Mouse (Mus musculus): ENCODE results near the gene Wdr47. TPM values are rescaled to one million over a fixed set of nuclear protein-coding genes. Genes with fewer than 3 reads are reported as not detected.
"Not testable (repeated sequence)": the region's sequence is repeated elsewhere in the genome, so short reads cannot be mapped to it uniquely, and the experiment has no call there.

The Wdr47 gene
- 2.5 and 2.8 TPM in 2 replicates for total RNA-seq (2014; fragmentation: Nextera tagmentation)
- total RNA-seq (2017) = 4.4 and 6.6 TPM in 2 replicates

DNA sequence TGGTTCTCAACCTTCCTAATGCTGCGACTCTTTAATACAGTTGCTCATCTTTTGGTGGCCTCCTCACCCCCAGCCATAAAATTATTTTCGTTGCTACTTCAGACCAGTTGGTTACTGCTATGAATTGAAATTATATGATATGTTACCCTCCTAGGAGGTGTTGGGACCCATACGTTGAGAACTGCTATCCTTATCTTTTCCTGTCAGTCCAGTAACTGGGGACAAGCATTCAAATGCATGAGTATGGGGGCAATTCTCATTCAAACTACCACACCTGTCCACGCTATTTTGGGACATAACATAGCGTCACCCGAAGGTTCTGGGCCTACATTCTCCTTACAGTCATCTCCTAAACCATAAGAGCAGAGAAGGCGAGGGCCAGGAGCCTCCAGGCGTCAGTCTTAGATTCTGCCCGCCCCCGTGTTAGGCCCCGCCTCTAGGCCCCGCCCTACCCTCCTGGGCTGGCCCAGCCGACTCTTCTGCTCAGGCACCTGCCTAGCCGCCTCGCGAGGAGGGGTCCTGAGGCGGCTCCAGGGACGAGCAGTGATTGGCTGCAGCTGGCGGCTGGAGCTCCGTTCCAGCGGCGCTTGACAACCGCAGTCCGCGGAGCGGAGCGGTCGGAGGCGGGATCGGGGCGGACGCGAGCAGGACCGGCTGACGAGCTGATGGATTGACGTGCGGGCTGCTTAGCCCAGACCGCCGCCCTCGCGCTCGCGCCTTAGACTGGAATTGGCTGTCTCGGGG, at the start of gene Wdr47:
Wdr47 (plus strand) TSS at position 494 of the 744 bp plus-strand sequence.
- ATAC-seq (replicated peaks; ENCODE audit: poor library complexity, severe bottlenecking) = peak; percentile 99

- ATAC-seq (replicated peaks; ENCODE audit: poor library complexity, severe bottlenecking) = no peak
These were observed 48.8 kb upstream of the Wdr47 start for GRCm38 (mm10) chr3:108542299-108542698.

DNA sequence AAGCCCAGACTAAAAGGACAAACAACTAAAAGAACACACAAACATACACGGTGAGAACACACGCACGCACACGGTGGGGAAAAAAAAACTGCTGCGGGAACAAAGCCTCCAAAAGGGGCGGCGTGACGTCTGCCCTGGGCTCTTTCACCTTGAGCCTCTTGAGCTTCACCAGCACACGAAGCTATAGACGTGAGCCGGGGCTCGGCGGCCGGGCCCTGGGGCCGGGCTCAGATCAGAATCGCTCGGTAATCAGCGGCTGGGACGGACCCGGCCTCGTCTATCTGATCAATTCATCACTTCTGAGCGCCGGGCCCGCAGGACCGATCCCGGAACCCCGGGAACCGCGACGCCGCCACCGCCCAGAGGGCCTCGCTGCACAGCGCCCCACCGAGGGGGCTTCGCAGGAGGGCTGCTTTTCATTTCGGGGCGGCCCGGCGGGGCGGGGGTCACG, 36.9 kb upstream of the Wdr47 start:
- no peak; the same call in 1 of the 2 replicates for ATAC-seq (replicated peaks; ENCODE audit: poor library complexity, severe bottlenecking)

- ATAC-seq (replicated peaks; ENCODE audit: poor library complexity, severe bottlenecking) = peak; percentile 99
These were observed 36.3 kb upstream of the Wdr47 start for GRCm38 (mm10) chr3:108554587-108555312.

DNA sequence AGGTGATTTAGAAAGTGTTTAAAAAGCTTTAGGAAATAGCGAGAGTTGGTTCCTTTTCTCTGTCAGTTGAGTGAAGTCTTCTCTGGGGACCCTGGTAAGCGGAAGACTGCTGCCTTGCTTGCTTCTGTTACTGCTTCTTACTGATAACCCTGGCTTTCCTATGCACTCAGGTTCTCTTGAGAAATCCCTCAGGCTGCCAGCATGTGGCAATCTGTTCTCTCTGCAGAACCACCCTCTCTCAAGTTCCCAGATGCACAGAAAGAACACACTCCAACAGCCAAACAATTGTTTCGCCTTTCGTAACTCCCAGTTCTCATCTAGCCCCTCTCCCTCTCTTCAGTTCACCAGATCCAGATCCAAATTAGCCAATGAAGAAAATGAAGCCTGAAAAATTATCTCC, 33.2 kb upstream of the Wdr47 start:
- ATAC-seq (replicated peaks; ENCODE audit: poor library complexity, severe bottlenecking) = no peak

DNA sequence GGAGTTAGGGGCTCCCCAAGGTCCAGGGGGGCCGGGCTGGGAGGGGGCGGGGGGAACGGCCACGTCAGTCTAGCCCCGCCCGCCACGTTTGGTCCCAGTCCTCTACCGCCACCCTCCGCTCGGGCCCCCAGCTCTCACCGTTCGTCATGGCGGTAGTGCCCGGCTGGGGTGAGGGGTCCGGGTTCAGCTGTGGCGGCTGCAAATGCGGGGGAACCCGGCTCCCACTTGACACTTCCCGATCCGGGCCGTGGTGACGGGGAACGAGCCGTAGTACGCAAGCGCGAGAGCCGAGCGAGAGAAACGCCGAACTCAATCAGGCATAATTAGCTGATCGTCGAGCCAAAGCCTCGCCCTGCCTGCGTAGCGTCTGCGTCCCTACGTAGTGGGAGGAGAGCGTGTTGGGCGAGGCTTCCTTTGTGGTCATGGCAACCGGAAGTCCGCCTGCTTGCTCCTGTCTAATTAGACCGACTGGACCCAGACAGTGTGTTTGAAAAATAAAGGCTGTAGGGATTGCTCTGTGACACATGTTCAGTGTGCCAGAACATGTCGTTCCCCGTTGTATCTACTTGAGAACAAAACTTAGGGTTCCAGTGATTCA, 28.8 kb upstream of the Wdr47 start, which contains the start of gene Tmem167b:
Tmem167b (minus strand) TSS at position 334 of the 598 bp plus-strand sequence.
- ATAC-seq (replicated peaks; ENCODE audit: poor library complexity, severe bottlenecking) = peak; percentile 89

GRCm38 (mm10) chr3:108562777-108563271, 28.3 kb upstream of the Wdr47 start:
- ATAC-seq (replicated peaks; ENCODE audit: poor library complexity, severe bottlenecking) = peak; percentile 47

DNA sequence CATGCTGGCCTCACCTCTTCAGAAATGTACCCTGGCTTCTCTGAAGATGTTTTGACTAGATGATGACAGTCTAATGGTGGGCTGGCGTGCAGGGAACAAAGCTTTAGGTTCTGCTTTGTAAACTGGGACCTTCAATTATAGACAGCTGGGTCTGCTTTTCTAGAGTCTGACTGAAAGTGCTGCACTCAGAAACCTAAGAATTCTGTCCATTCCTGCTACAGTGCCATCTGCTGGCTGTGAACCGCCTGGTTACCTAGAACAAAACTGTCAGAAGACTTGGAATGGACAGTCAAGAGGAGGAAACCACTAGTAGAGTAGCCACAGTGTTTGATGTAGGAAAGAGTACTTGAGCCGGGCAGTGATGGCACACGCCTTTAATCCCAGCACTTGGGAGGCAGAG, 27.8 kb upstream of the Wdr47 start:
- ATAC-seq (replicated peaks; ENCODE audit: poor library complexity, severe bottlenecking) = peak; percentile 46

DNA sequence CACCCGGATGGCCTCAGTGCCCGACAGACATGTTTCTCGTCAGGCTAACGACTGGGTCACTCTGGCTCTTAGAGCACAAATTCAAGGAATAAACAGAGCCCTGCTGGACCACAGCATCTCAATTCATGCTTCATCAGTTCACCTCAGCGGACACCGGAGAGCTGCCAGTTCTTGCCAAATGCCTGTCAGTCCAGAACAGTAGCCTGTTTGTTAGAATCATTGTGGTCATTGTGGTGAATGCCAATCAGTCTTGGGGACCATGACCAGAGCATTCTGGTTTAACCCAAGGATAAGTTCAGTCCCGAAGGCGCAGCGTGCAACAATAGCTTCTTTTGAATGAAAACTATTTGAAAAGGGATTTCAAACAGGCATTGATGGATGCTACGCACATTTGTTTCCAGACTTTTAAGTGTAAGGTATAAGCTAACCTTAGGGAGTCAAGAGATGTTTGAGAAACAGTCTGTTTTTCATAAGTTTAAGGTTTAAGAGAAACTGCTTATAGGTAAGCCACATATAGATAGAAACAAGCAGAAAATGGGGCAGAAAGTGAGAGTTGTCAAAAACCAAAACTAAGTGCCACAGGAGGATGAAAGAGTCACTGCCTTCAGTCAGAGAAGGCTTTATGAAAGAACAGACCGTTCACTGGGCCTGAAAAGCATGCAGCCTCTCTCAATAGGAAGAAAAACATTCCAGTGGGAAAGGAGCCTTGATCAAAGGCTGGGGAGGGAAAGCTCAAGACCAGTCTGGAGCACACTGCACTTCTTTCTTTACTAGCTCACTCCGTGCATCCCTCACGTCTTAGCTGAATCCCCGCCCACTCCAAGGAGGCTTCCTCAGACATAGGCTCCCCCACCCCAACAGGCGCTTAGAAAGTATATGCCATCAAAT, 22.8 kb upstream of the Wdr47 start:
- ATAC-seq (replicated peaks; ENCODE audit: poor library complexity, severe bottlenecking) = no peak

GRCm38 (mm10) chr3:108569636-108570035, 21.4 kb upstream of the Wdr47 start:
- ATAC-seq (replicated peaks; ENCODE audit: poor library complexity, severe bottlenecking) = not testable (repeated sequence)

DNA sequence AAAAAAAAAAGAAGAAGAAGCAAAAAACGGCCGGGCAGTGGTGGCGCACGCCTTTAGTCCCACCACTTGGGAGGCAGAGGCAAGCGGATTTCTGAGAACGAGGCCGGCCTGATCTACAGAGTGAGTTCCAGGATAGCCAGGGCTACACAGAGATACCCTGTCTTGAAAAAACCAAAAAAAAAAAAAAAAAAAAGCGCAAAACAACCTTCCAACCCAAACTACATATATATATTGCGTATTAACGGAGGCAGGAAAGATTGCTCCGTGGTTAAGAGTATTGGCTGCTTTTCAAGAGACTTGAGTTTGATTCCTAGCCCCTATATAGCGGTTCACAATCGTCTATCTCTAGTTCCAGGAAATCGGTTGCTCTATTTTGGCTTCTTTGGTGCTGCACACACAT, 20.3 kb upstream of the Wdr47 start:
- ATAC-seq (replicated peaks; ENCODE audit: poor library complexity, severe bottlenecking) = no peak

DNA sequence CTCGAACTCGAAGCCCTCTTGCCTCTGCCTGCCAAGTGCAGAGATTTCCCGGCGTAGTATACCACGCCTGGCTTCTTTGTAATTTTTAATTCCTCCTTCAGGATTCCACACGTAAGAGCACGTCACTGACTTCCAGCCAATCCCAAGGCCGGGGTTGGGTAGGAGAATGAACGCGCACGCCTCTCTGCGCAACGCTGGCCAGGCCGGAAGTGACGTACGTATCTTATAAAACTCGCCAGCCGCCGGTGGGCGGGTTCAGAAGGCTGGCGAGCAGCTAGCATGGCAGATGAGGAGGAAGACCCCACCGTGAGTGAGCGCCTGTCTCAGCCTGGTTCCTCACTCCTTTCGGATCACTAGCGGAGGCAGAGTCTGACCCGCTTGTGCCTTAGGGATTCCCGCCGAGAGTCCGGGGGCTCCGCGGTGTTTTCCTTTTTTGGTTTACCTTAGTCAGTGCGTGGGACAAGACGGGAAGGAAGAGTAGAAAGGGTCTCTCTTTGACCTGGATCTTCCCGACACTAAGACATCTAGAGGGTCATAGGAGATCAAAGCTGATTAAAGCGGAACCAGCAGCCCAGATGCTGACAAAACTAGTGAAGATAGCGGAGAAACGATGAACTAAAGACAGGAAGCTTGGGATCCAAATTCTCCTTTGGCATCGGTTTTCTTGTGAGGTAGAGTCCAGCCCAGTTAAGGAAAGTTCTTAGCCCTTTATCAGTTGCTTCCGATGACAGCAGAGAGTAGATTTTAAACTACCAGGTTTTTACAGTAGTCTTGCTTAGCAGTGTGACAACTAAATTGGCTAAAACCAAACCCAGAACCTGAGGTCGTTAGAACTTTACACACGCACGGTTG, 19.4 kb upstream of the Wdr47 start, which contains the start of gene Taf13:
Taf13 (plus strand) TSS at position 256 of the 852 bp plus-strand sequence.
- ATAC-seq (replicated peaks; ENCODE audit: poor library complexity, severe bottlenecking) = peak; percentile 96

DNA sequence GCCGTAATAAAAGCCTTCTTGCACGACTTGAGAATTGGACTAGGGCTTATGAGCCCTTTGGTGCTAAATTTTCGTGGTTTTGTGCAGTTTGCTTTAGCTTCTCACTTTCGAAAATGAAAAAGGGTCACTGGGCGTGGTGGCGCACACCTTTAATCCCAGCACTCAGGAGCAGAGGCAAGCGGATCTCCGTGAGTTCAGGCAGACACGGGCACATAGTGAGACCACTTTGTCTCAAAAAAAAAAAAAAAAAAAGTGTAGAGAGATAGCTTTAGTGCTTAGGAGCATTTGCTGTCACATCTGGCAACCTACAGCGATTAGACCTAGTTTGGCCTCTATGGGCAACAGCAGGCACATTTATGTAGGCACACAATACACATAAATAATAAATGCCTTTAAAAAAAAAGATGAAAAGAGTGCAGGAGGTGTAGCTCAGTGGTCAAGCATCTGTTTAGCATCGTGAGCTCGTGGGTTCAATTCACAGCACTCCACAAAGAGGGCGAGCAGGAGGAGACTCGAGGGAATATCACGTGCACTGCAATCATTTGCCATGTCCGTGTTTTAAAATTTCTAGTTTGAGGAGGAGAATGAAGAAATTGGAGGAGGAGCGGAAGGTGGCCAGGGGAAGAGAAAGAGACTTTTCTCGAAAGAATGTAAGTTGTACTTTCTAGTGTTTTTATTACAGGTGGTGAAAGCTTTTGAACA, 18.6 kb upstream of the Wdr47 start:
- ATAC-seq (replicated peaks; ENCODE audit: poor library complexity, severe bottlenecking) = no peak

DNA sequence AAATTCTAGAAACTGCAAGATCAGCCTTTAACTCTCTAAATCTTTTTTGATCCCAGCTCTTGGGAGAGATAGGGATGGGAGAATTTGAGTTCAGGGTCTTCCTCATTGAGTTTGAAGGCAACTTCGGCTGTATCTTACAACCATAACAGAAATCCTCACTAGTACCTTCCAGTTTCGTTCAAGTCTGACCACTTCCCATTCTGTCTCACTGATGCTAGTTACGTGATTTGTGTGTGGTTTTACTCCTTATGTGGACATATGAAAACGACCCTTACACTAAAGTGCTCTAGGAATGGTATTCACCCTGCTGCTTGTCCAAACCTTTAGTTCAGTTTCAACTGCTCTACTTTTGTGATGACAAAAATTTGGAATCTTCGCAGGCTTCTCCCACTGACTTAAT, 17.1 kb upstream of the Wdr47 start:
- ATAC-seq (replicated peaks; ENCODE audit: poor library complexity, severe bottlenecking) = peak; percentile 63

DNA sequence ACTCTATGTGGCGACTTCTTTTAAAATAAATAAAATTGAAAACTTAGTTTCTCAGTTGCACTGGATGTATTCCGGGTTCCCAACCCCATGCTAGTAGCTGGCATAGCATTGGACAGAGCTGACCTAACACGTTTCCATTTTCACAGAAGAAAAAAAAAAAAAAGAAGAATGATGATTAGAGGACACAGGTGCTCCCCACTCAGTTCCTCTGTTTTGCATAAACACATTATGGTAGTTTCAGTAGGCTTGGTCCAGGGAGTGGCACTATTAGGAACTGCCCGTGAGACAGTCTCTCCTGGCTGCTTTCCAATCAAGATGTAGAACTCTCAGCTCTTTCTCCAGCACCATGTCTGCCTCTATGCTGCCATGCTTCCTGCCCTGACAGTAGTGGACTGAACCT, 6.5 kb upstream of the Wdr47 start:
- no peak for ATAC-seq (replicated peaks; ENCODE audit: poor library complexity, severe bottlenecking)

DNA sequence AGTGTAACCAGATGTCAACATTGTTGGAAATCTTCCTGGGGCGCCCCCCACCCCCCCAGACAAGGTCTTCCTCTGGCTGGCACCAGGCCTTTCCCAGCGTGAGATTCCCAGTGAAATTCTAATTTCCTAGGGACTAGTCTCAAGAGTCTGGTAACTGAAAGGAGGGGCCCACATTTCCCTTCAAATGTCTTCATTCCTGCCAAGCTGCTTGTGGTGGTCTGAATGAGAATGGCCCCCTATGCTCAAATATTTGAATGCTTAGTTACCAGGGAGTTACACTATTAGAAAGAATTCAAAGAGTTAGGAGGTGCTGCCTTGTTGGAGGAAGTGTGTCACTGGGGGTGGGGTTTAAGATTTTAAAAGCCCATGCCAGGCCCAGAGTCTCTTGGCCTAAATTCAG, 2.6 kb upstream of the Wdr47 start:
- ATAC-seq (replicated peaks; ENCODE audit: poor library complexity, severe bottlenecking) = no peak

- ATAC-seq (replicated peaks; ENCODE audit: poor library complexity, severe bottlenecking) = peak; percentile 17
These were observed 747 bp downstream of the Wdr47 start for GRCm38 (mm10) chr3:108591530-108592522.
